Mouse (Mus musculus): ENCODE results near the gene Smim20.

Smim20 gene

GRCm38 (mm10) chr5:53314404-53315167 is 47.7 kb downstream of the Smim20 start:
- no peak for DNase-seq

- DNase-seq, result no peak
Observed at GRCm38 (mm10) chr5:53315829-53316228, 48.9 kb downstream of the Smim20 start.

DNA sequence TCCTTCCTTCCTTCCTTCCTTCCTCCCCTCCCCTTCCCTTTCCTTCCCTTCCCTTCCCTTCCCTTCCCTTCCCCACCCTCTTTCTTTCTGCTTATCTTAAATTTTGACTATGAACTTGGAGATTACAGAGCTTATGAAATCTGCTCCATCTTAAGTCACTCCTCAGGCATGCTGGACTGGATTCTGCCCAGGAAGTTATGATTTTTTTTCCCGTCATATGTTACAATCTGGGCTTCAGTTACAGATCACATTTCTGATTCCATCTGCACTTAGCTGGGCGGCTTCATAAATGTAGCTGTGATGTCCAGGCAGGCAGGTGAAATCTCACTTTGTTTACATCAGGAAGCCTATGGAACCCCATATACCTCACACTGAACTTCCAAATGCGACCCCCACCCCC is 50.5 kb downstream of the Smim20 start:
- DNase-seq, result no peak

DNA sequence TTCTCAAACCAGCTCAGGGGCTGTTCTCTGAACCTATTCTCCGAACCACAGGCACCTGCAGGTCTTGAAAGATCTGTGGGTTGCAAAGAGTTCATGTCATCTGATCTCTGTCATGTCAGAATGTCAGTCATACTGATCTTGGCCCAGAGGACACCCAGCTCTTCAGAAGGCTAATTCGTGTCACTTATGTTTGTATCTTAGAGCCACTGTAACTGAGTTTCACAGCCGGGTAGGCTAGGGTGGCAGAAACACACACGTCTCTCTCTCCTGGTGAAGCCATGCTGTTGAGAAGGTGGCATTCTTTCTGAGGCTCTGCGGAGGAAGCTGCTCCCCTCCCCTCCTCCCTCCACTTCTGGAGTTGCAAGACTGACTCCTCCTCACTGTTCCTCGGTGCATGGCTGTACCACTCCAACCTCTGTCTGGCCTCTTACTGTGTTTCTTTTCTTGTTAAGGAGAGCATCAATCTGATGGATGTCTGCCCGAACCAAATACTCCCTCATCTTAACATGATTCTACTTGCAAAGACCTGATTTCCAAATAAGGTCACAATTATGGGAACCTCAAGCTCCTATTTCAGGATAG is 51.1 kb downstream of the Smim20 start:
- no peak for DNase-seq

- DNase-seq, result no peak
Observed at GRCm38 (mm10) chr5:53320331-53320730, 53.4 kb downstream of the Smim20 start.

GRCm38 (mm10) chr5:53321901-53322300 is 55.0 kb downstream of the Smim20 start:
- DNase-seq, result no peak

- DNase-seq, result no peak
Observed at GRCm38 (mm10) chr5:53322471-53322870, 55.6 kb downstream of the Smim20 start.

DNA sequence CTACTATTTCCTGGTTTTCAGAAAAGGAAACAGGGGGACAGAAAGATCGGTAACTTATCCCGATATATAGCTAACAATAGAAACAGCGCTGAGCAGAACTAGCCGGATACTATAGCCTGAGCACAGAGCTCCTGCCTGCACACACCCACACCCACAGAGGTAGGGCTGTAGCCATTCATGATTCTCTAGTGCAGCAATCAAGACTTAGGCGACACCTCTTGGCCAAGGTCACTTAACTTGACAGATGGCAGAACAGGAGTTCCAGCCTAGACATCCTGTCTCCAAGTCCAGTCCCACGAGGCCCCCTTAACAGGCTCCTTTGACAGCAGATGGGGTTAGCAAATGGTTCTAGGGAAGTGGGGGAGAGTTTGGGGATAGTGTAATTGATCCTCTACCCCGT is 56.2 kb downstream of the Smim20 start:
- DNase-seq, result no peak

- DNase-seq, result no peak
Observed at GRCm38 (mm10) chr5:53324256-53324655, 57.4 kb downstream of the Smim20 start.

DNA sequence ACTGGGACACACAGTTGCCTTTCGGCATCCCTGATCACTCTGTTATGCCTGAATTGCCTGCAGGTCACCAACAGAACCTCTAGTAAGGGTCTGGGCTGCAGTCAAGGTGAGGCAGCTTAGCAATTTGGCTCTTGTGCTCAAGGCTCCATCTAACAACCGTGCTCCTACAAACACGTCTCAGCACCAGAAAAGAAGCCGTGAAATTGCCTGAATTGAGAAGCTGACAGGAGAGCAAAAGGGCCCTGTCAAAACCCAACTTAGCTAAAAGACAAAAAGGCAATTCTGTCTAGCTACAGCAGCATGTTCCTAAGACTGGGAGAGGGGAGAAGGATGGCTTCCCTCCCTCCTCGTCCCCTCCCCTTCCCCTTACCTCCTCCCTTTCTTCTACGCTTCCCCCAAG is 57.9 kb downstream of the Smim20 start:
- DNase-seq, result no peak

DNA sequence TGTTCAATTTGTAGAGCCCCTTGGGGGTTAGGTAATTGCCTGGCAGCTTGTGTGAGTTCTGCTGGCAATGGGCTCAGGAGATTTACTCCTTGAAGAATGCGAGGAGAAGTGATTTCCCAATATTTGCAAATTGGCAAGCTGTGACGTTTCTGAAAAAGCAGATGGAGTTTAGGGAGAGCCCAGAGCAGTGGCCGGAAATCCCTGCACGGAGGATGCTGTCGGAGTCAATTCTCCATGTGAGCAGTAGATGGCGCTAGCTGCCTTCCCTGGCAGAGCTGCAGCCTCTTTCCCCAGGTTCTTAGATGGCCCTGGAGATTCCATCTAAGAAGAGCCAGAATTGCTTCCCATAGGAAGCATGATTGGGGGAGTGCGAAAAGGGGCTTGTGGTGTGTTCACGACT is 59.1 kb downstream of the Smim20 start:
- peak; percentile 16 to 54 for DNase-seq

GRCm38 (mm10) chr5:53326491-53326890 is 59.6 kb downstream of the Smim20 start:
- no peak for DNase-seq
